Mouse (Mus musculus) midbrain, postnatal 0 days (tissue): Measurements from ENCODE around the gene Rxfp3. TPM values are rescaled to one million over a fixed set of nuclear protein-coding genes. Genes with fewer than 3 reads are reported as not detected.

ENCODE experiments used
- ATAC-seq: fragments of 200-750 bp; cut with Nextera tagmentation; 2 replicates; pipeline ENCODE4 v1.8.0; 2017; ENCODE audit warnings: moderate number of reproducible peaks, mild to moderate bottlenecking, moderate TSS enrichment, moderate library complexity; ENCODE audit not compliant: low FRiP score
- DNase-seq: peaks from one replicate; pipeline ENCODE4 v3.0.0-alpha.2; 2015; ENCODE audit warnings: low spot score
- H3K27ac ChIP-seq: fragments of 300-500 bp; sonication (generic); 2 replicates; pipeline ENCODE4 v1.5.1; 2014; ENCODE audit warnings: low read depth, mild to moderate bottlenecking, low read length, mixed read lengths
- H3K27me3 ChIP-seq: fragments of 300-500 bp; sonication (generic); 2 replicates; pipeline ENCODE4 v1.6.1; 2014; ENCODE audit warnings: low read length, control low read depth, mixed read lengths; ENCODE audit not compliant: insufficient read depth
- H3K36me3 ChIP-seq: fragments of 300-500 bp; sonication (generic); 2 replicates; pipeline ENCODE4 v1.6.1; 2014; ENCODE audit warnings: low read length, control low read depth, mixed read lengths; ENCODE audit not compliant: insufficient read depth
- H3K4me1 ChIP-seq: fragments of 300-500 bp; sonication (generic); 2 replicates; pipeline ENCODE4 v1.6.1; 2014; ENCODE audit warnings: mild to moderate bottlenecking, control low read depth, antibody characterized with exemption, low read length, mixed read lengths; ENCODE audit not compliant: insufficient read depth
- H3K4me2 ChIP-seq: fragments of 300-500 bp; sonication (generic); 2 replicates; pipeline ENCODE4 v1.6.1; 2014; ENCODE audit warnings: low read depth, mild to moderate bottlenecking, low read length, mixed read lengths; ENCODE audit not compliant: poor library complexity, severe bottlenecking
- H3K4me3 ChIP-seq: fragments of 300-500 bp; sonication (generic); 2 replicates; pipeline ENCODE4 v1.5.1; 2014; ENCODE audit warnings: low read depth, mild to moderate bottlenecking, low read length, moderate library complexity
- H3K9ac ChIP-seq: fragments of 300-500 bp; sonication (generic); replicated peaks from 2 replicates; pipeline ENCODE4 v1.6.1; 2014; ENCODE audit warnings: mild to moderate bottlenecking, low read length, moderate library complexity, mixed read lengths; ENCODE audit not compliant: poor library complexity, severe bottlenecking
- H3K9me3 ChIP-seq: fragments of 300-500 bp; sonication (generic); 2 replicates; pipeline ENCODE4 v1.6.1; 2016; ENCODE audit warnings: low read length, control low read depth
- CTCF ChIP-seq: IDR thresholded peaks from 2 replicates; pipeline ENCODE4 v1.5.1; 2016; ENCODE audit warnings: antibody characterized with exemption, mild to moderate bottlenecking
- WGBS: fragments of 180-500 bp; shearing (Covaris S2); extraction: QIAGEN DNeasy Blood & Tissue Kit; methylation state at CpG from one replicate; pipeline ENCODE4 v1.1.7; 2014; 5-methylcytosine and 5-hydroxymethylcytosine counted together
- polyA plus RNA-seq: library from polyadenylated mRNA; unstranded; fragments of >200 nt; fragmentation: Nextera tagmentation; extraction: Ambion mirVana; gene quantifications from 2 replicates; pipeline ENCODE4 v1.2.1, GENCODE M21; 2015
- total RNA-seq: library from RNA; depleted of rRNA; stranded (reverse); fragments of >200 nt; gene quantifications from 2 replicates; pipeline ENCODE4 v1.2.3, GENCODE M21; 2014

Gene Rxfp3
- total and polyA plus RNA-seq, 2 experiments from 2014 or later, result 2.4 to 5.6 TPM

- H3K27me3 ChIP-seq, result no peaks in the 10 kb centered on the region
- H3K4me3 ChIP-seq, result no peak overlapping the region
- no peaks in the 10 kb centered on the region for H3K4me1 ChIP-seq
- ATAC-seq (no peak), DNase-seq (no peak)
- H3K9me3 ChIP-seq, result no peaks in the 10 kb centered on the region
- no peak overlapping the region for H3K4me2 ChIP-seq
- H3K36me3 ChIP-seq, result no peaks in the 10 kb centered on the region
- H3K9ac ChIP-seq, result no peak overlapping the region
- whole genome bisulfite sequencing, result 76% methylated on average over 4 of the region's 4 CpGs
- TF ChIP-seq CTCF, result no peak
- H3K27ac ChIP-seq, result no peak overlapping the region
These were observed 10.8 kb downstream of the Rxfp3 start for GRCm38 (mm10) chr15:11026801-11027561.

DNA sequence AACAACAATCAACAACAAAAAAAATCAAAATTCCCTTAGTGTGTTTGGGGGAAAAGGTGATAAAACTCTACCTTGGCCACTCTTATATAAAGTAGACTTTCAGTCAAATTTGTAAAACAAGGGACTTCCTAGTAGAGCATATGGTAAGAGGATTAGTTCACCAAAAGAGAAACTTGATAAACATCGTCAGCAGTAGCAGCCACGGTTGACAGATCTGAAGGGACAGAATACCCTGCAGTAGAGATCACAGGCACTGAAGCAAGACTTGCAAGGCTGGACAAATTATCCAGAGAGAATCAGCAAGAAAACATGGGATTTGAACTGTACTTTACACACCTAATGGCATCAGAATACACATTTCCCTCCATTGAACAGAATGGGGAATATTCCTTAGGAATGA is 22.9 kb downstream of the Rxfp3 start:
- no peak for DNase-seq
- ATAC-seq, result no peak
- 23% methylated on average over 2 of the region's 2 CpGs for WGBS

GRCm38 (mm10) chr15:11010976-11011548 is 26.7 kb downstream of the Rxfp3 start:
- no peak for DNase-seq
- TF ChIP-seq CTCF, result no peak
- H3K4me3 ChIP-seq, result no peak overlapping the region
- no peak overlapping the region for H3K9ac ChIP-seq
- H3K27ac ChIP-seq, result no peak overlapping the region
- no peaks in the 10 kb centered on the region for H3K4me1 ChIP-seq
- ATAC-seq, result no peak
- no peaks in the 10 kb centered on the region for H3K36me3 ChIP-seq
- no peaks in the 10 kb centered on the region for H3K9me3 ChIP-seq
- H3K4me2 ChIP-seq, result no peak overlapping the region
- WGBS, result 92% methylated on average over 11 of the region's 11 CpGs
- no peaks in the 10 kb centered on the region for H3K27me3 ChIP-seq

More for the DNA sequence above, 22.9 kb downstream of the Rxfp3 start:
- no peaks in the 10 kb centered on the region for H3K36me3 ChIP-seq
- no peak overlapping the region for H3K4me2 ChIP-seq
- no peak for TF ChIP-seq CTCF
- no peak overlapping the region for H3K27ac ChIP-seq
- no peak overlapping the region for H3K4me3 ChIP-seq
- H3K27me3 ChIP-seq, result no peaks in the 10 kb centered on the region
- H3K4me1 ChIP-seq, result no peaks in the 10 kb centered on the region
- no peaks in the 10 kb centered on the region for H3K9me3 ChIP-seq
- H3K9ac ChIP-seq, result no peak overlapping the region

DNA sequence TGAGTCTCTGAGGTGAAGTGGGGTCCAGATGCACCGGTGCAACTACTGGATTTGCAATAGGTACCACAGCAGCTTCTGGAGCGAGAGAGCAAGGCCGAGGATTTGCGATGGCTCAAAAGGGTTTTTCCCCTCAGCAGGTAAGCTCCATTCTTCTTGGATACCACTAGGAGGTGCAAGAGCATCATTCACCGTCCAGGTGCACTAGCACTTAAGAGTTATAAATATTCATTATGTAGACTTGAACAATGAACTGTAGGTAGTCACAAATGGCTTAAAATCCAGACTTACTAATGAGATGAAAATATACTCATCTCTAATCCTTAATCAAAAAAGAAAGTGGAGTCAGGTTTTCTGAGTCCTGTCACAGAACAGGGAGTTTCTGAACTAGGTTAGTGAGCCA is 29.0 kb downstream of the Rxfp3 start:
- Histone ChIP-seq H3K27ac (no peak overlapping the region), H3K27me3 (no peaks in the 10 kb centered on the region), H3K9ac (no peak overlapping the region), H3K4me3 (no peak overlapping the region), H3K36me3 (no peaks in the 10 kb centered on the region), H3K4me1 (no peaks in the 10 kb centered on the region), H3K4me2 (no peak overlapping the region), H3K9me3 (no peaks in the 10 kb centered on the region)
- peak; percentile 70 for TF ChIP-seq CTCF
- DNase-seq (peak; percentile 40), ATAC-seq (no peak)
- 27% methylated on average over 5 of the region's 5 CpGs for WGBS

DNA sequence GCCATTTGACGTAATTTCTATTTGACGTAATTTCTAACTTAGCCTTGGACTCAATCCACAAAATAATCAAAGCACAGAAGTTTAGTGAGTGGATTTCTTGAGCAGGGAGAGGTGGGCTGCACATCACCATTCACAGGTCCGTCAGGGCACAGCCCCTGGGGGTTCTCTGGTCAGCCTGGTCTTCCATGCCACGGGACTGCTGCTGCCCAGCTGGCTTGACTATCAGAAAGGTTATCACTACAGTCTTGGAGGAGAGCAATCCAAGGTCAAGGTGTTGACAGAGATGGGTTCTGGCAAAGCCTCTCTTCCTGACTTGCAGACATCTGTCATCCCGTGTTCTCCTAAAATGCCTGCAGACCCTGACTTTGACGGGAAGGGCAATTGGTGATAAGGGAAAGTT is 33.1 kb downstream of the Rxfp3 start:
- no peak overlapping the region for H3K4me2 ChIP-seq
- DNase-seq, result no peak
- H3K4me1 ChIP-seq, result no peaks in the 10 kb centered on the region
- H3K27ac ChIP-seq, result no peak overlapping the region
- no peaks in the 10 kb centered on the region for H3K27me3 ChIP-seq
- 89% methylated on average over 6 of the region's 6 CpGs for WGBS
- H3K36me3 ChIP-seq, result no peaks in the 10 kb centered on the region
- TF ChIP-seq CTCF, result no peak
- no peak for ATAC-seq
- no peaks in the 10 kb centered on the region for H3K9me3 ChIP-seq
- H3K4me3 ChIP-seq, result no peak overlapping the region
- no peak overlapping the region for H3K9ac ChIP-seq

GRCm38 (mm10) chr15:11003791-11004190 is 34.0 kb downstream of the Rxfp3 start:
- ATAC-seq, result no peak
- DNase-seq, result no peak
- Histone ChIP-seq H3K4me2 (no peak overlapping the region), H3K27ac (no peak overlapping the region), H3K36me3 (no peaks in the 10 kb centered on the region), H3K27me3 (no peaks in the 10 kb centered on the region), H3K9ac (no peak overlapping the region), H3K4me1 (no peaks in the 10 kb centered on the region), H3K9me3 (no peaks in the 10 kb centered on the region), H3K4me3 (no peak overlapping the region)
- WGBS, result 87% methylated on average over 4 of the region's 4 CpGs
- TF ChIP-seq CTCF, result no peak
